Mouse (Mus musculus): ENCODE results near the gene Denr.

The Denr gene

GRCm38 (mm10) chr5:123973299-123974178, 66.6 kb downstream of the Denr start, which contains the start of gene Hip1r:
Hip1r (plus strand) TSS chr5:123973628.
- DNase-seq = peak; percentile 83 to 88

- DNase-seq = no peak
Measured at GRCm38 (mm10) chr5:123974179-123974485, 67.2 kb downstream of the Denr start.

GRCm38 (mm10) chr5:123974616-123975111, 67.7 kb downstream of the Denr start:
- no peak for DNase-seq

GRCm38 (mm10) chr5:123975668-123976180, 68.7 kb downstream of the Denr start:
- no peak for DNase-seq

GRCm38 (mm10) chr5:123977231-123977630, 70.3 kb downstream of the Denr start:
- no peak for DNase-seq

- peak in 1 of 2 experiments; percentile 2 for DNase-seq
Measured at GRCm38 (mm10) chr5:123978131-123978530, 71.2 kb downstream of the Denr start.

Data from cerebellum, adult 18-20 months (tissue).